Mouse (Mus musculus): ENCODE data around the gene Kcnb1.

GRCm38 (mm10) chr2:167190076-167190399 lies at the start of gene Kcnb1:
- TF ChIP-seq POLR2A (IDR thresholded peaks at IDR 0.05; ENCODE audit: borderline replicate concordance, low read depth, low read length) (no peak), CTCF (IDR thresholded peaks at IDR 0.05; ENCODE audit: low read depth, low read length) (no peak)
